In genomic region chr9:108137523-108137922, GRCm38 (mm10) we compare ENCODE assay signal across 11 mouse cellular contexts. TPM values are rescaled to one million over a fixed set of nuclear protein-coding genes. Genes with fewer than 3 reads are reported as not detected.
A peak's percentile ranks its signal among the peaks of the same experiment; 100 is the strongest.
DNase-seq lines count a peak whose midpoint lies in the region; ATAC-seq and TF ChIP-seq lines count a peak whose summit lies in the region.
"Had no signal": no experiment of that assay in that cellular context is flagged by ENCODE, and none has a peak within 500 bp of the region (broad histone marks: within the 10 kb centered on the region; RNA-seq: fewer than 3 reads in every experiment).

No protein-coding gene starts in this region.

- peak in 1 of 2 experiments; percentile 65 for DNase-seq in cerebellum, adult 2 months
- DNase-seq in cerebellum, adult 9-10 months: no peak
- peak; percentile 86 for DNase-seq in layer of hippocampus, adult 11-12 months (ENCODE audit: low spot score)
- no peak for DNase-seq in urinary bladder, postnatal 25 days (ENCODE audit: low spot score)
- DNase-seq in adrenal gland, adult 8-10 months: no peak
- DNase-seq: kidney, adult 18-20 months; spleen, adult 18-20 months had no signal

- peak; percentile 82 for ATAC-seq in limb, embryonic 13.5 days (ENCODE audit: low FRiP score, low read depth)
- ATAC-seq in neural tube, embryonic 15.5 days (ENCODE audit: low FRiP score): no peak

- no peaks in the 10 kb centered on the region for H3K9me3 ChIP-seq in limb, embryonic 13.5 days
- no peaks in the 10 kb centered on the region for H3K9me3 ChIP-seq in neural tube, embryonic 15.5 days (replicated peaks)

- no peak overlapping the region for H3K4me3 ChIP-seq in cerebellum, adult 2 months (replicated peaks; ENCODE audit: insufficient read depth, low read depth, low read length)
- no peak overlapping the region for H3K4me3 ChIP-seq in cortical plate, adult 2 months (ENCODE audit: insufficient read depth, low read length)
- H3K4me3 ChIP-seq in limb, embryonic 13.5 days: 0 out of 2 replicates have a peak overlapping the region, but pooled peaks have one; percentile 3
- H3K4me3 ChIP-seq in neural tube, embryonic 15.5 days (replicated peaks): no peak overlapping the region
- H3K4me3 ChIP-seq: megakaryocyte, embryonic 14.5 days had no signal

- H3K4me1 ChIP-seq in cerebellum, adult 2 months (ENCODE audit: control insufficient read depth, insufficient read depth, low read length): peaks cover 67% of the 10 kb centered on the region
- H3K4me1 ChIP-seq in cortical plate, adult 2 months (ENCODE audit: control insufficient read depth, insufficient read depth, low read length): peaks cover 6% of the 10 kb centered on the region; the same call in 1 of the 2 replicates
- H3K4me1 ChIP-seq in limb, embryonic 13.5 days: peaks cover 17% of the 10 kb centered on the region
- H3K4me1 ChIP-seq in neural tube, embryonic 15.5 days: no peaks in the 10 kb centered on the region

- 15% methylated on average over 17 of the region's 17 CpGs for WGBS in cerebellum, adult 2 months
- 6% methylated on average over 17 of the region's 17 CpGs for WGBS in limb, embryonic 13.5 days
- WGBS in neural tube, embryonic 15.5 days: 69% methylated on average over 17 of the region's 17 CpGs

- H3K9ac ChIP-seq in limb, embryonic 13.5 days: 0 out of 2 replicates have a peak overlapping the region, but pooled peaks have one; percentile 0
- no peak overlapping the region for H3K9ac ChIP-seq in neural tube, embryonic 15.5 days (replicated peaks)

- TF ChIP-seq POLR2A in cerebellum, adult 2 months (IDR thresholded peaks at IDR 0.05; ENCODE audit: borderline replicate concordance, insufficient read depth, low read length): no peak
- TF ChIP-seq POLR2A in cortical plate, adult 2 months (IDR thresholded peaks at IDR 0.05; ENCODE audit: extremely low read depth, insufficient read depth, low read length): 0 out of 2 replicates have a peak, but pooled peaks have one; percentile 29

- no peak for TF ChIP-seq CTCF in cerebellum, adult 2 months (IDR thresholded peaks at IDR 0.05; ENCODE audit: borderline replicate concordance, insufficient read depth, low read depth, low read length)
- no peak for TF ChIP-seq CTCF in cortical plate, adult 2 months (IDR thresholded peaks at IDR 0.05; ENCODE audit: extremely low read depth, insufficient read depth, low read length)

- no peaks in the 10 kb centered on the region for H3K27me3 ChIP-seq in cerebellum, adult 2 months (ENCODE audit: control insufficient read depth, insufficient read depth, low read length)
- no peaks in the 10 kb centered on the region for H3K27me3 ChIP-seq in limb, embryonic 13.5 days
- H3K27me3 ChIP-seq in neural tube, embryonic 15.5 days (replicated peaks): no peaks in the 10 kb centered on the region

- peak overlapping the region; percentile 50 for H3K4me2 ChIP-seq in limb, embryonic 13.5 days (replicated peaks)
- H3K4me2 ChIP-seq in neural tube, embryonic 15.5 days: no peak overlapping the region

- H3K27ac ChIP-seq in cerebellum, adult 2 months (ENCODE audit: insufficient read depth, low read length): peak overlapping the region; percentile 90
- H3K27ac ChIP-seq in cortical plate, adult 2 months (ENCODE audit: insufficient read depth, low read length): 0 out of 2 replicates have a peak overlapping the region, but pooled peaks have one; percentile 93
- H3K27ac ChIP-seq in limb, embryonic 13.5 days: peak overlapping the region; percentile 58; the same call in 1 of the 2 replicates
- no peak overlapping the region for H3K27ac ChIP-seq in neural tube, embryonic 15.5 days (replicated peaks)

- no peaks in the 10 kb centered on the region for H3K36me3 ChIP-seq in limb, embryonic 13.5 days
- H3K36me3 ChIP-seq in neural tube, embryonic 15.5 days: peaks cover 26% of the 10 kb centered on the region

RNA-seq across cellular contexts. Expression of gene Apeh, which starts 43.1 kb away (rescaled TPM):
- polyA plus RNA-seq in cerebellum, adult 2 months (2012; rRNA removed): 69.6 and 83.5 TPM in 2 replicates
- polyA plus RNA-seq in cortical plate, adult 2 months (2012; rRNA removed): 26.1 TPM in 2 replicates
- 42.5 and 47.3 TPM in 2 replicates for polyA plus RNA-seq in limb, embryonic 13.5 days (2015; fragmentation: Nextera tagmentation; extraction: Ambion mirVana)
- polyA plus RNA-seq in neural tube, embryonic 15.5 days (2015; fragmentation: Nextera tagmentation; extraction: Ambion mirVana): 52.3 and 53.5 TPM in 2 replicates
- total RNA-seq in adrenal gland, adult 8-10 months (2022): 100 to 1,000 TPM; 104 to 125 (median 109) TPM

RNA-seq across cellular contexts. Expression of gene Bsn, which starts 52.7 kb away (rescaled TPM):
- polyA plus RNA-seq in cerebellum, adult 2 months (2012; rRNA removed): 70.0 and 77.6 TPM in 2 replicates
- 105 and 106 TPM in 2 replicates for polyA plus RNA-seq in cortical plate, adult 2 months (2012; rRNA removed)
- 0.88 and 0.89 TPM in 2 replicates for polyA plus RNA-seq in limb, embryonic 13.5 days (2015; fragmentation: Nextera tagmentation; extraction: Ambion mirVana)
- 8.8 and 9.7 TPM in 2 replicates for polyA plus RNA-seq in neural tube, embryonic 15.5 days (2015; fragmentation: Nextera tagmentation; extraction: Ambion mirVana)
- 1 to 10 TPM; 3.7 to 6.8 (median 6.4) TPM for total RNA-seq in adrenal gland, adult 8-10 months (2022)

RNA-seq across cellular contexts. Expression of gene Rnf123, which starts 54.4 kb away (rescaled TPM):
- 184 and 213 TPM in 2 replicates for polyA plus RNA-seq in cerebellum, adult 2 months (2012; rRNA removed)
- 76.2 and 82.3 TPM in 2 replicates for polyA plus RNA-seq in cortical plate, adult 2 months (2012; rRNA removed)
- 31.2 and 35.2 TPM in 2 replicates for polyA plus RNA-seq in limb, embryonic 13.5 days (2015; fragmentation: Nextera tagmentation; extraction: Ambion mirVana)
- 44.3 and 51.6 TPM in 2 replicates for polyA plus RNA-seq in neural tube, embryonic 15.5 days (2015; fragmentation: Nextera tagmentation; extraction: Ambion mirVana)
- 100 to 1,000 TPM in 1 of 4 experiments, 10 to 100 TPM in 3; 68.2 to 108 (median 86.5) TPM for total RNA-seq in adrenal gland, adult 8-10 months (2022)

RNA-seq across cellular contexts. Expression of gene Mst1, which starts 57.3 kb away (rescaled TPM):
- polyA plus RNA-seq in cerebellum, adult 2 months (2012; rRNA removed): 0.13 TPM in 1 of 2 replicates, not detected in the other
- 0.10 TPM in 1 of 2 replicates, not detected in the other for polyA plus RNA-seq in cortical plate, adult 2 months (2012; rRNA removed)
- polyA plus RNA-seq in limb, embryonic 13.5 days (2015; fragmentation: Nextera tagmentation; extraction: Ambion mirVana): 0.20 and 0.51 TPM in 2 replicates
- polyA plus RNA-seq in neural tube, embryonic 15.5 days (2015; fragmentation: Nextera tagmentation; extraction: Ambion mirVana): 0.50 TPM in 1 of 2 replicates, not detected in the other
- under 1 TPM in 1 of 4 experiments, not detected in 3; 0.10 TPM for total RNA-seq in adrenal gland, adult 8-10 months (2022)
